Mouse (Mus musculus): Measurements from ENCODE around the gene Spem1. TPM values are rescaled to one million over a fixed set of nuclear protein-coding genes. Genes with fewer than 3 reads are reported as not detected.

The Spem1 gene
- polyA plus RNA-seq, 1 experiment from 2014 or later = not detected

GRCm38 (mm10) chr11:69804972-69805909 lies 16.7 kb downstream of the Spem1 start, which contains the start of gene Tmem102:
Gene Tmem102, minus strand, starts transcription at chr11:69805624.
- 10% methylated on average over 29 of the region's 29 CpGs for WGBS
- peak within 1 kb of the TSS; percentile 24 for H3K4me3 ChIP-seq
- peaks cover 49% of the 10 kb centered on the region for H3K4me1 ChIP-seq
- H3K36me3 ChIP-seq = no peaks in the 10 kb centered on the region
- peaks cover 49% of the 10 kb centered on the region for H3K27me3 ChIP-seq
- no peaks in the 10 kb centered on the region for H3K9me3 ChIP-seq
- H3K9ac ChIP-seq = peak within 1 kb of the TSS; percentile 22; the same call in 1 of the 2 replicates
- H3K4me2 ChIP-seq = peak within 1 kb of the TSS; percentile 97
- ATAC-seq (ENCODE audit: borderline replicate concordance, extremely low read depth, low FRiP score, low TSS enrichment) = no peak
- no peak within 1 kb of the TSS for H3K27ac ChIP-seq

- Histone ChIP-seq H3K9me3 (no peaks in the 10 kb centered on the region), H3K27ac (no peak overlapping the region), H3K4me2 (peak overlapping the region; percentile 97), H3K4me1 (peaks cover 54% of the 10 kb centered on the region), H3K9ac (peak overlapping the region; percentile 22; the same call in 1 of the 2 replicates), H3K36me3 (no peaks in the 10 kb centered on the region), H3K4me3 (peak overlapping the region; percentile 24), H3K27me3 (peaks cover 51% of the 10 kb centered on the region)
- WGBS = 10% methylated on average over 12 of the region's 12 CpGs
- no peak for ATAC-seq (ENCODE audit: borderline replicate concordance, extremely low read depth, low FRiP score, low TSS enrichment)
Measured at GRCm38 (mm10) chr11:69804652-69804940, 17.4 kb downstream of the Spem1 start.

GRCm38 (mm10) chr11:69803786-69804651 lies 18.0 kb downstream of the Spem1 start:
- H3K9me3 ChIP-seq = no peaks in the 10 kb centered on the region
- WGBS = 1% methylated on average over 60 of the region's 60 CpGs
- peak overlapping the region; percentile 55 for H3K9ac ChIP-seq
- H3K27ac ChIP-seq = no peak overlapping the region
- ATAC-seq (ENCODE audit: borderline replicate concordance, extremely low read depth, low FRiP score, low TSS enrichment) = peak; percentile 43; the same call in 1 of the 2 replicates
- H3K4me2 ChIP-seq = peak overlapping the region; percentile 97
- H3K36me3 ChIP-seq = no peaks in the 10 kb centered on the region
- peaks cover 60% of the 10 kb centered on the region for H3K4me1 ChIP-seq
- H3K4me3 ChIP-seq = peak overlapping the region; percentile 59
- H3K27me3 ChIP-seq = peaks cover 51% of the 10 kb centered on the region

GRCm38 (mm10) chr11:69803328-69803727 lies 18.7 kb downstream of the Spem1 start:
- 2% methylated on average over 12 of the region's 12 CpGs for WGBS
- H3K4me3 ChIP-seq = peak overlapping the region; percentile 59
- H3K27me3 ChIP-seq = peaks cover 51% of the 10 kb centered on the region
- no peak; the same call in 1 of the 2 replicates for ATAC-seq (ENCODE audit: borderline replicate concordance, extremely low read depth, low FRiP score, low TSS enrichment)
- no peaks in the 10 kb centered on the region for H3K9me3 ChIP-seq
- H3K27ac ChIP-seq = no peak overlapping the region
- peak overlapping the region; percentile 97 for H3K4me2 ChIP-seq
- peak overlapping the region; percentile 55 for H3K9ac ChIP-seq
- peaks cover 61% of the 10 kb centered on the region for H3K4me1 ChIP-seq
- no peaks in the 10 kb centered on the region for H3K36me3 ChIP-seq

GRCm38 (mm10) chr11:69802648-69803105 lies 19.3 kb downstream of the Spem1 start:
- Histone ChIP-seq H3K4me3 (peak overlapping the region; percentile 59), H3K9ac (peak overlapping the region; percentile 55), H3K27ac (peak overlapping the region; percentile 41; the same call in 1 of the 2 replicates), H3K36me3 (no peaks in the 10 kb centered on the region), H3K4me2 (peak overlapping the region; percentile 97), H3K9me3 (no peaks in the 10 kb centered on the region), H3K27me3 (peaks cover 54% of the 10 kb centered on the region), H3K4me1 (peaks cover 61% of the 10 kb centered on the region)
- ATAC-seq (ENCODE audit: borderline replicate concordance, extremely low read depth, low FRiP score, low TSS enrichment) = 0 out of 2 replicates have a peak, but pooled peaks have one; percentile 40
- under 1% methylated on average over 33 of the region's 33 CpGs for WGBS

- peak within 1 kb of the TSS; percentile 97 for H3K4me2 ChIP-seq
- under 1% methylated on average over 33 of the region's 33 CpGs for WGBS
- H3K9me3 ChIP-seq = no peaks in the 10 kb centered on the region
- H3K4me3 ChIP-seq = peak within 1 kb of the TSS; percentile 59
- H3K9ac ChIP-seq = peak within 1 kb of the TSS; percentile 55
- H3K27me3 ChIP-seq = peaks cover 56% of the 10 kb centered on the region
- H3K27ac ChIP-seq = peak within 1 kb of the TSS; percentile 41
- peaks cover 61% of the 10 kb centered on the region for H3K4me1 ChIP-seq
- ATAC-seq (ENCODE audit: borderline replicate concordance, extremely low read depth, low FRiP score, low TSS enrichment) = no peak
- H3K36me3 ChIP-seq = no peaks in the 10 kb centered on the region
Measured at GRCm38 (mm10) chr11:69801379-69801977, 20.5 kb downstream of the Spem1 start, which contains the start of gene Fgf11. Gene Fgf11, minus strand, starts transcription at chr11:69801857.

GRCm38 (mm10) chr11:69800392-69801197 lies 21.4 kb downstream of the Spem1 start:
- peak overlapping the region; percentile 59 for H3K4me3 ChIP-seq
- H3K36me3 ChIP-seq = no peaks in the 10 kb centered on the region
- H3K27ac ChIP-seq = no peak overlapping the region; the same call in 1 of the 2 replicates
- H3K9me3 ChIP-seq = no peaks in the 10 kb centered on the region
- H3K4me2 ChIP-seq = peak overlapping the region; percentile 97
- H3K27me3 ChIP-seq = peaks cover 53% of the 10 kb centered on the region
- under 1% methylated on average over 35 of the region's 36 CpGs for WGBS
- H3K4me1 ChIP-seq = peaks cover 62% of the 10 kb centered on the region
- peak; percentile 27 for ATAC-seq (ENCODE audit: borderline replicate concordance, extremely low read depth, low FRiP score, low TSS enrichment)
- H3K9ac ChIP-seq = peak overlapping the region; percentile 43

GRCm38 (mm10) chr11:69800138-69800391 lies 21.9 kb downstream of the Spem1 start:
- H3K36me3 ChIP-seq = no peaks in the 10 kb centered on the region
- H3K9me3 ChIP-seq = no peaks in the 10 kb centered on the region
- H3K27ac ChIP-seq = no peak overlapping the region; the same call in 1 of the 2 replicates
- peaks cover 63% of the 10 kb centered on the region for H3K4me1 ChIP-seq
- peak overlapping the region; percentile 59 for H3K4me3 ChIP-seq
- no peak overlapping the region for H3K9ac ChIP-seq
- peaks cover 48% of the 10 kb centered on the region for H3K27me3 ChIP-seq
- 0% methylated on average over 11 of the region's 11 CpGs for WGBS
- H3K4me2 ChIP-seq = peak overlapping the region; percentile 97
- no peak for ATAC-seq (ENCODE audit: borderline replicate concordance, extremely low read depth, low FRiP score, low TSS enrichment)

- Histone ChIP-seq H3K27ac (no peak overlapping the region; the same call in 1 of the 2 replicates), H3K27me3 (peaks cover 43% of the 10 kb centered on the region), H3K9ac (no peak overlapping the region), H3K4me2 (peak overlapping the region; percentile 97), H3K36me3 (no peaks in the 10 kb centered on the region), H3K9me3 (no peaks in the 10 kb centered on the region), H3K4me3 (no peak overlapping the region; the same call in 1 of the 2 replicates), H3K4me1 (peaks cover 58% of the 10 kb centered on the region)
- WGBS = 18% methylated on average over 12 of the region's 12 CpGs
- no peak for ATAC-seq (ENCODE audit: borderline replicate concordance, extremely low read depth, low FRiP score, low TSS enrichment)
Measured at GRCm38 (mm10) chr11:69799394-69800137, 22.4 kb downstream of the Spem1 start.

GRCm38 (mm10) chr11:69797924-69798323 lies 24.1 kb downstream of the Spem1 start:
- Histone ChIP-seq H3K4me3 (no peak overlapping the region), H3K27ac (no peak overlapping the region), H3K4me1 (peaks cover 42% of the 10 kb centered on the region), H3K27me3 (peaks cover 31% of the 10 kb centered on the region), H3K4me2 (no peak overlapping the region), H3K9ac (no peak overlapping the region), H3K36me3 (no peaks in the 10 kb centered on the region), H3K9me3 (no peaks in the 10 kb centered on the region)
- 77% methylated on average over 7 of the region's 7 CpGs for WGBS
- ATAC-seq (ENCODE audit: borderline replicate concordance, extremely low read depth, low FRiP score, low TSS enrichment) = no peak

Measured in lung, embryonic 15.5 days (tissue).